Mouse (Mus musculus) midbrain, embryonic 10.5 days (tissue): ENCODE measurements at regions not wholly inside any gene's neighbourhood (a gene's known extent, or its start where the extent isn't known, plus 50 kb on each side); places are given as distances from the start of the nearest gene placed in this dataset.
A peak's percentile ranks its signal among the peaks of the same experiment; 100 is the strongest.

Source experiments
- DNase-seq: peaks from one replicate; pipeline ENCODE4 v3.0.0-alpha.2; 2017; ENCODE audit warnings: low spot score
- H3K27ac ChIP-seq: fragments of 300-500 bp; sonication (generic); replicated peaks from 2 replicates; pipeline ENCODE4 v1.5.1; 2016; ENCODE audit warnings: mild to moderate bottlenecking
- H3K27me3 ChIP-seq: fragments of 300-500 bp; sonication (generic); 2 replicates; pipeline ENCODE4 v1.6.1; 2016; ENCODE audit warnings: low read depth, mild to moderate bottlenecking; ENCODE audit not compliant: poor library complexity, severe bottlenecking
- H3K36me3 ChIP-seq: fragments of 300-500 bp; sonication (generic); 2 replicates; pipeline ENCODE4 v1.6.1; 2016; ENCODE audit warnings: mild to moderate bottlenecking, moderate library complexity
- H3K4me1 ChIP-seq: fragments of 300-500 bp; sonication (generic); 2 replicates; pipeline ENCODE4 v1.6.1; 2016
- H3K4me3 ChIP-seq: fragments of 300-500 bp; sonication (generic); 2 replicates; pipeline ENCODE4 v1.5.1; 2016; ENCODE audit warnings: mild to moderate bottlenecking, moderate library complexity
- H3K9me3 ChIP-seq: fragments of 300-500 bp; sonication (generic); replicated peaks from 2 replicates; pipeline ENCODE4 v1.6.1; 2016; ENCODE audit warnings: mild to moderate bottlenecking
- WGBS: fragments of 180-500 bp; shearing (Covaris S2); methylation state at CpG from one replicate; pipeline ENCODE4 v1.1.7; 2016; 5-methylcytosine and 5-hydroxymethylcytosine counted together

DNA sequence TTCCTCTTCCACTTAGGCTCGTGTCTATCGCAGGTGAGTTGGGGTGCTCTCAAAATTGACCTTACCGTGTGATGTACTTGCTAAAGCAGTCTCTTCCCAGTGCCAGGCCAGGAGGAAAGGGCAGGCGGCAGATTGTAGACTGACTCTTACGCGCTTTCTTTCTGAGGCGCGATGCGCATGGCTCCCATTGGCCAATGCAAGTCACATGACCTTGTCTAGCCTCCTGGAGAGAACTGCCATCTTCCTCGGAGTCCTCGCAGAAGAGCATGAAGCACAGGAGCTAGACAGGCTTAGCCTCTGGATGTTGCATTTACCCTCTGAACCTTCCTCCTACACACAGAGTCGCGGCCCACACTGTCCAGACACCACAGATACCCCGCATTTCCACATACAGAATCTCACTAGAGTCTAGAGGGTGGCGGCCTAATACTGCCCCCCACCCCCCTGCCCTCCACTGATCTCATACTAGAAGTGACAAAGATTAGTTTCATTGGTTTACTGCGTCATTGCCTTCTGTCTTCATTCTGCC is 132.9 kb upstream of the Mphosph6 start:
- 92% methylated on average over 16 of the region's 16 CpGs for WGBS

DNA sequence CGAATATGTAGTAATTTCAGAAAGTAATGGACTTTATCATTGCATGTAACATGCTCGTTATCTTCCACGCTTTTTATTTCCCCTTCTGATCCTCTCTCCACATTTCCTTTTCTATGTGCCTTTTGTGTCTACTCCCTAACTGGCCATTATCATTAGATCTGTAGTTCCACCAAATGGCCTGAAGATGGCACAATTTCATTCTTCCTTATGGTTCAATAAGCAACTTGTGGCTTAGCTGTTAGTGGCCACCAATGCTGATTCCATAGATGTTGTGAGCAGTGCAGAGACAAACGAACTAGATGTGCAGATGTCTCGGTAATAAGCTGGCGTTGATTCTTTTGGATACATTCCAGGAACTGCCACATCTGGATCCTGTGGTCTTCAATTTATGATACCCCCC is 128.9 kb upstream of the Mphosph6 start:
- H3K4me3 ChIP-seq: no peak overlapping the region
- no peak overlapping the region for H3K27ac ChIP-seq
- no peaks in the 10 kb centered on the region; the same call in 1 of the 2 replicates for H3K9me3 ChIP-seq
- H3K4me1 ChIP-seq: peaks cover 28% of the 10 kb centered on the region
- 70% methylated on average over 6 of the region's 6 CpGs for WGBS
- DNase-seq: no peak
- no peaks in the 10 kb centered on the region for H3K36me3 ChIP-seq
- no peaks in the 10 kb centered on the region for H3K27me3 ChIP-seq

More for the DNA sequence above, 132.9 kb upstream of the Mphosph6 start:
- Histone ChIP-seq H3K4me1 (peaks cover 20% of the 10 kb centered on the region), H3K36me3 (no peaks in the 10 kb centered on the region), H3K27me3 (no peaks in the 10 kb centered on the region), H3K27ac (peak overlapping the region; percentile 35; the same call in 1 of the 2 replicates), H3K9me3 (no peaks in the 10 kb centered on the region; the same call in 1 of the 2 replicates), H3K4me3 (no peak overlapping the region)
- DNase-seq: no peak

DNA sequence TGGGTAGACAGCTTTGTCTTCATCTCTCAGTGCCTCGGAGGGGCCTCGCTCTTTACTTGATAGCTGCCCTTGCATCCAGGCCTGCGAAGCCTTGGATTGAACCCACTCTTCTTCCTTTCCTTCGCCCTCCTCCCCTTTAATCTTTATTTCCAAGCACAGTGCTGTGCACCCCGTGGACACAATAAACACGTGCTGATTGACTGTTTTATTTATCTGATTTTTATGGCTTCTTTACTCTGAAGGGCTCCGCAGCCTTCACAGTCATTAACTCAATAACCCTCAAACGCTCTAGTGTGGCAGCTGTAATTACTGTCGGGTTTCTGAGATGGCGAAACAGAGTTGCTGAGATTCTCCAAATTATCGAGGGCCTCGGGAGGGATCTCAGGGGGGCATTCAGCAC is 127.9 kb upstream of the Mphosph6 start:
- 63% methylated on average over 12 of the region's 12 CpGs for WGBS
- no peaks in the 10 kb centered on the region for H3K27me3 ChIP-seq
- H3K9me3 ChIP-seq: no peaks in the 10 kb centered on the region; the same call in 1 of the 2 replicates
- peaks cover 19% of the 10 kb centered on the region for H3K4me1 ChIP-seq
- no peak overlapping the region for H3K4me3 ChIP-seq
- no peak for DNase-seq
- no peak overlapping the region for H3K27ac ChIP-seq
- H3K36me3 ChIP-seq: no peaks in the 10 kb centered on the region

DNA sequence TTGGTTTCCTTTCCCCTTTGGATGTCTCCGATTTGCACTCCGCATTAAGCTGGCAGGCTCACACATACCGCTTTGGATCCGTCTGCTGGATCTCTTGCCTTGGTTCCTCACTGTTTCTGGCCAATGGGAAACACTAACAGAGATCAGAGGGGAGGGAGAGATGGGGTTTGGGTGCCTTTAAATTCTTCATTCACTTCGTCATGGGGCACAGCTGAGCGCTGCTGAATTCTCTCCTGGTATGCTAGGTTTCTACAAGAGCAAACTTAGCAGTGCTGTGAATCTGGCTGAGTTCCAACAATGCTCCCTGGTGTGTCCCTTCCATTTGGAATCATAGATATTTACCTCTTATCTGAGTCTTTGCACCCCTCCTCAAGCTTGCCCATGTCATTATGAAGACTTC is 121.6 kb upstream of the Mphosph6 start:
- no peak for DNase-seq
- H3K9me3 ChIP-seq: no peaks in the 10 kb centered on the region

DNA sequence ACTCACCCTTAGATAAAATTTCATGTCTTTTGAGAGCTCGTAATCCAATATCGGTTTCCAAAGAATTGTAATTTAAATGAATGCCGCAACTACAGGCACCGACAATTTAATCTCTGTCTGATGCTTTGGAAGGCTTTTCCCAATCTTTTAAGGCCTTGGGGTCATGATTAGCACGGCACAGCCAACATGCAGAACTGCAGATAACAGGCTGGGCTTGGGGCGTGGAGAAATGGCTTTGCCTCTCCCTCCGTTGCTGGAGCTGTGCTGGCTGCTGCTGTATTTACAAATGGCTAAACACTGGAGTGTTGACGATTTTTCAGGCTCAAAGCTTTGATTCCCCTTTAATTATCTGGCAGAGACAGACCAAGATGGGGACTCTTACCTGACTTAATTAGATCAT is 101.3 kb upstream of the Mphosph6 start:
- Histone ChIP-seq H3K27me3 (no peaks in the 10 kb centered on the region), H3K36me3 (no peaks in the 10 kb centered on the region), H3K27ac (no peak overlapping the region), H3K4me3 (no peak overlapping the region), H3K9me3 (no peaks in the 10 kb centered on the region), H3K4me1 (no peaks in the 10 kb centered on the region)
- WGBS: 77% methylated on average over 8 of the region's 8 CpGs
- no peak for DNase-seq

More for the DNA sequence above, 121.6 kb upstream of the Mphosph6 start:
- no peak overlapping the region for H3K4me3 ChIP-seq
- 84% methylated on average over 6 of the region's 6 CpGs for WGBS
- H3K36me3 ChIP-seq: no peaks in the 10 kb centered on the region
- no peaks in the 10 kb centered on the region for H3K27me3 ChIP-seq
- peaks cover under 1% of the 10 kb centered on the region; the same call in 1 of the 2 replicates for H3K4me1 ChIP-seq
- H3K27ac ChIP-seq: no peak overlapping the region

DNA sequence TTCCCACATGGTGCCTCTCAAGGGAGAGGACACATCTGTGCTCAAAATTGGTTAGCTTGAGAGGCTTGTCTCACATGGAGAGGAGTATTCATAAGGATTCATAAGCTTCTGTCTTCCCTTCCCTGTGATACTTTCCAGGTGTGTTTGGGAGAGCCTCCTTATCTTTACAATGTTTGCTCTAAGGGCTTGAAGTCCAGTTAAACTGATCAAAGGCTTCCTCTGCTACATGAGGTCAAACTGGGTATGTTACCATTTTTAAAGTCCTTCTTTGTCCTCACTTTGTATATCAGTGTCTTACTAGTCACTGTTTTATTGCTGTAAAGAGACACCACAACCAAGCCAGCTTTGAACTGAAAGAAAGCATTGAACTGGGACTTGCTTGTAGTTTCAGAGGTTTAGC is 98.1 kb upstream of the Mphosph6 start:
- no peaks in the 10 kb centered on the region for H3K4me1 ChIP-seq
- H3K36me3 ChIP-seq: no peaks in the 10 kb centered on the region
- H3K9me3 ChIP-seq: no peaks in the 10 kb centered on the region
- H3K4me3 ChIP-seq: no peak overlapping the region
- no peak overlapping the region for H3K27ac ChIP-seq
- H3K27me3 ChIP-seq: no peaks in the 10 kb centered on the region
- DNase-seq: no peak

DNA sequence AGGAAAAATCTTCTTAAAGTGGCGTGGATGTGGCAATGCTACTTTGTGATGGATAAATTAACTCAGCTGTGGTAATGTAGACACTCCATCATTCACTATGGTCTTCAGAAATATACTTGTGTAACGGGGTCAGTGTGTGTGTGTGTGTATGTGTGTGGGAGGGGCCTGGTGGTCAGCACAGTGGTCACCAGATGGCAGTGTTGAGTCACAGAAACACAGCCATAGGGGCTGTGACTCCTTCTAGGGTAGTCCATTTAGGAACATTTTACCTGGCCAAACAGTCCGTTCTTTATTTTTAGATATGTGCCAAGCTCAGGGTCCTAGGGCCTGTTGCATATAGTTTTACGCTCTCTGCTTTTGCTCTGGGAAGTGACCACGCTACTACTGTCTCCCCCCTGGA is 96.3 kb upstream of the Mphosph6 start:
- WGBS: 72% methylated on average over 5 of the region's 5 CpGs
- no peaks in the 10 kb centered on the region for H3K36me3 ChIP-seq
- H3K4me3 ChIP-seq: no peak overlapping the region
- H3K4me1 ChIP-seq: no peaks in the 10 kb centered on the region
- DNase-seq: peak; percentile 39
- no peak overlapping the region for H3K27ac ChIP-seq
- H3K9me3 ChIP-seq: no peaks in the 10 kb centered on the region
- H3K27me3 ChIP-seq: no peaks in the 10 kb centered on the region

DNA sequence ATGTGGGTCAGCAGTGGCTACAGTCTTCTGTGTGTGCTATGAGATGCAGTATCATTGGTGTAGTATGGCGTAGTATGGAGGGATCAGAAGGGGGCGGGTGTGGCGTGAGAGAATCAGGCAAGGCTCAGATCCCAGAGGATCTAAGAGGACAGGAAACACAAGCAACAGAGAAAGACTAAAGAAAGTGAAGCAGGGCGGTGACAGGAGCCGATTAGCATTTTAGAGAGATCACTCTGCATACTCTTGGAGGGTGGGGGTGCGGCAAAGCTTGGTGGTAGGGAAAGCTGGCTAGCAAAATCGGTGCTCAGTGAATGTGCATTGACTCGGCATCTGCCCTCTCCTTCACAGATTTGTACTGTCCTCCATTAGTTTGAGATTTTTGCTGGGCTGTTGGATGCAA is 93.1 kb upstream of the Mphosph6 start:
- H3K27ac ChIP-seq: no peak overlapping the region
- WGBS: 40% methylated on average over 8 of the region's 8 CpGs
- H3K36me3 ChIP-seq: no peaks in the 10 kb centered on the region

DNA sequence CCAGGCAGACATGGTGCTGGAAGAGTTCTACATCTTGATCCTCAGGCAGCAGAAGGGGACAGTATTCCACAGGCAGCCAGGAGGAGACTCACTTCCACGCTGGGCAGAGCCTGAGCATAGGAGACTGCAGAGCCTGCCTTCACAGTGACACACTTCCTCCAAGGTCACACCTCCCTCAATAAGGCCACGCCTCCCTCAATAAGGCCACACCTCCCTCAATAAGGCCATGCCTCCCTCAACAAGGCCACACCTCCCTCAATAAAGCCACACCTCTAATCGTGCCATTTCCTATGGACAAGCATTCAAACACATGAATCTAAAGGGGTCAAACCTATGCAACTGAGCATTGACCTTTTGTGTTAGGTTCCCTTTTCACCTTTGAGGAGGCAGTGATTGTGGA is 88.5 kb upstream of the Mphosph6 start:
- no peaks in the 10 kb centered on the region for H3K4me1 ChIP-seq
- no peak overlapping the region for H3K27ac ChIP-seq
- DNase-seq: no peak
- no peak overlapping the region for H3K4me3 ChIP-seq
- H3K9me3 ChIP-seq: no peaks in the 10 kb centered on the region
- no peaks in the 10 kb centered on the region for H3K27me3 ChIP-seq
- 78% methylated on average over 3 of the region's 3 CpGs for WGBS
- H3K36me3 ChIP-seq: no peaks in the 10 kb centered on the region

More for the DNA sequence above, 93.1 kb upstream of the Mphosph6 start:
- Histone ChIP-seq H3K4me1 (no peaks in the 10 kb centered on the region), H3K27me3 (no peaks in the 10 kb centered on the region), H3K9me3 (no peaks in the 10 kb centered on the region), H3K4me3 (no peak overlapping the region)
- no peak for DNase-seq

DNA sequence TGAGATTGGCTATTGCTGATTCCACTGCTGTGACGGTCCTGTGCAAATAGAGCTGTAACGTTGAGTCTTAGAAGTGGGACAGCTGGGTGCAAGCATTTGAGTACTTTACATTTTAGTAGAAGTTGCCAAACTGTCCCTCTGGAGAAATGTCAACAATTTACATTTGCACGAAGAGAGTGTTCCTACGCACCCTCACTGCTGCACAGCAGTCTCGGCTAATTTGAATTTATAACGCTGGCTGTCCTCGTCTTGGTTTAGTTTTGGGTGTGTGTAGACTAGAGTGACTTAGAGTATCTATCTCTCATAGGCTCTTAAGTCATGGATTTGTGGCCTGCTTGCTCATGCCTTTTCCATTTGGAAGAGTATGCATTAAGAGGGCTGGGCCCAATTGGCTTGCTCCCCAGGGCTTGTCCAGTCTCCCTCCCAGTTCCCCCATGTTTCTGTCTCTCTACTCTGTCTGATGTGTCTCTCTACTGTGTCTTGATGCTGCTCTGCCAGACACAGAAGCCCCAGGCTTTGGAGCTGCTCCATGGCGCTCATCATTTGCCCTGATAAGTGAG is 79.8 kb upstream of the Mphosph6 start:
- WGBS: 95% methylated on average over 8 of the region's 8 CpGs
- Histone ChIP-seq H3K4me1 (no peaks in the 10 kb centered on the region), H3K27me3 (no peaks in the 10 kb centered on the region), H3K27ac (no peak overlapping the region), H3K4me3 (no peak overlapping the region), H3K9me3 (no peaks in the 10 kb centered on the region), H3K36me3 (no peaks in the 10 kb centered on the region)
- no peak for DNase-seq

DNA sequence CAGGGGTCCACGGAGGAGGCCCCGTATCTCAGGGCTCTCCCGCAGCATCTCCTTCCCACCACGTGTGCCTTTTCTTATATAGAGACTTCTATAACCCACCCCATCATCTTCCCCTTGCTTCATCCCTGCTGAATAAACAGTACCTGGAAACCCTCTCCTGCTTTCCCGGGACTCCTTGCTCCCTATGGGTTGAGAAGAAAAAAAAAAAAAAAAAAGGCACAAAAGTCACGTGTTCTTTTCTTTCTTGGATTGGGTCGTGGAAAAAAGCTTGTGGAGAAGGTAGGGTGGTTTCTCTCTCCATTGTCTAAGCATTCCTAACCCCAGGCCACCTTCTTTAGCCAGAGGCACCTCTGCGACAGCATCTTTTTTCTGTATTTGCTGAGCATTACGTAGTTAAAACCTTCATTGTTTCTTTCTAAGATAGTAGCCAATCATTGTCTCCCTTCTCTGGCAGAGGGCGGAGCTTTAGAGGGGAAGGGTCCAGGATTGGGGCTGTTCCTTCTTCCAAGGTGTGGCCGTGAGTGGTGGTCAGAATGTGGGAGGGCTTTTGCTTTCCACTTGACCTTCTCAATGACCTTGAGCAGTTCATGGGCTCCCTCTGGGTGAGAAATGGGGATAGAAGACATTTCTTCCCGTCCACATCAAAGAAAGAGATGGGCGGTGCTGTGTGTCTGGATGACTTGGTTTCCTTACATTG is 78.7 kb upstream of the Mphosph6 start:
- Histone ChIP-seq H3K27ac (no peak overlapping the region), H3K27me3 (no peaks in the 10 kb centered on the region), H3K4me1 (no peaks in the 10 kb centered on the region), H3K4me3 (no peak overlapping the region), H3K36me3 (no peaks in the 10 kb centered on the region), H3K9me3 (no peaks in the 10 kb centered on the region; the same call in 1 of the 2 replicates)
- 66% methylated on average over 13 of the region's 13 CpGs for WGBS
- DNase-seq: no peak

DNA sequence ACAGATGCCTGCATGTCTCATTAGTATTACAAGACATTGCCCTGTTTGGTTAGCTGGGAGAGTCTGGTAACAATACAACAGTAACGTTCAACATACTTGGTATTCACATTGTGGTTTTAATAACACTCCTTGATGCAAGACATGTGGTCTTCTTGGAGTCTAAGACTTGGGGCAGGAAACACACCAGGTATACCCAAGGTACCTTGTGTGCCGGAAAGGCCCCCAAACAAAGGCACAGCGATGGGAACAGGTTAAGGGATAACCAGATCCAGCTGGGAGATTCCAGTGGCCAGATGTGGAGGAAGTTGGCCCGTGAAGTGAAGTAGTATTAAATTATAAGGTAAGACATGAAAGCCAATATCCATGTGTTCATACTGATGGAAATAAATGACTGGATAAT is 71.9 kb upstream of the Mphosph6 start:
- DNase-seq: no peak
- H3K4me1 ChIP-seq: peaks cover 3% of the 10 kb centered on the region; the same call in 1 of the 2 replicates
- H3K4me3 ChIP-seq: no peak overlapping the region
- H3K9me3 ChIP-seq: no peaks in the 10 kb centered on the region; the same call in 1 of the 2 replicates
- H3K36me3 ChIP-seq: no peaks in the 10 kb centered on the region
- H3K27me3 ChIP-seq: no peaks in the 10 kb centered on the region
- 83% methylated on average over 4 of the region's 4 CpGs for WGBS
- H3K27ac ChIP-seq: no peak overlapping the region

DNA sequence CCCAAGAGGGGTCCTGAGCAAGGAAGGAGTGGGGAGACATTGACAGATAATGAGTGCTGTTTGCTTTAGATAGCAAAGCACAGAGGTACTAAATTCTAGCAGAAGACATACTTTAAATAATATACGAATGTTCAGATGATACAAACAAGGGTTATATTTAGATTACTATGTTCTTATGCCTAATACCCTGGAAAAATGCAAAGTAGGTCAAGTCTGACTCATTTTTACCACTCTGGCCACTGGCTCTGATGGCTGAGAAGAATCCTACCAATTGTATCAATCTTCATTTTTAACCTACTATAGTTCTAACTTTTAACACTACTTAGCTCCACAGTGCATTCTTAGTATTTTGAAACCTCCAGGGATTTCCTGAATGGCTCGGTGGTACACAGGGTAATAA is 65.4 kb upstream of the Mphosph6 start:
- Histone ChIP-seq H3K27me3 (no peaks in the 10 kb centered on the region), H3K27ac (no peak overlapping the region), H3K4me3 (no peak overlapping the region), H3K36me3 (no peaks in the 10 kb centered on the region), H3K4me1 (peaks cover 6% of the 10 kb centered on the region; the same call in 1 of the 2 replicates), H3K9me3 (no peaks in the 10 kb centered on the region)
- WGBS: 87% methylated on average over 2 of the region's 2 CpGs
- no peak for DNase-seq
